Mouse (Mus musculus): ENCODE measurements around the gene Gm49321. TPM values are rescaled to one million over a fixed set of nuclear protein-coding genes. Genes with fewer than 3 reads are reported as not detected.

The Gm49321 gene
- total RNA-seq (2017) = not detected in 2 replicates

GRCm38 (mm10) chr12:73937353-73937752 lies at the start of gene Gm49321:
Gene Gm49321 (plus strand): TSS chr12:73937653.
- no peak for ATAC-seq (ENCODE audit: extremely low read depth, insufficient number of reproducible peaks, low FRiP score, poor library complexity, severe bottlenecking)

DNA sequence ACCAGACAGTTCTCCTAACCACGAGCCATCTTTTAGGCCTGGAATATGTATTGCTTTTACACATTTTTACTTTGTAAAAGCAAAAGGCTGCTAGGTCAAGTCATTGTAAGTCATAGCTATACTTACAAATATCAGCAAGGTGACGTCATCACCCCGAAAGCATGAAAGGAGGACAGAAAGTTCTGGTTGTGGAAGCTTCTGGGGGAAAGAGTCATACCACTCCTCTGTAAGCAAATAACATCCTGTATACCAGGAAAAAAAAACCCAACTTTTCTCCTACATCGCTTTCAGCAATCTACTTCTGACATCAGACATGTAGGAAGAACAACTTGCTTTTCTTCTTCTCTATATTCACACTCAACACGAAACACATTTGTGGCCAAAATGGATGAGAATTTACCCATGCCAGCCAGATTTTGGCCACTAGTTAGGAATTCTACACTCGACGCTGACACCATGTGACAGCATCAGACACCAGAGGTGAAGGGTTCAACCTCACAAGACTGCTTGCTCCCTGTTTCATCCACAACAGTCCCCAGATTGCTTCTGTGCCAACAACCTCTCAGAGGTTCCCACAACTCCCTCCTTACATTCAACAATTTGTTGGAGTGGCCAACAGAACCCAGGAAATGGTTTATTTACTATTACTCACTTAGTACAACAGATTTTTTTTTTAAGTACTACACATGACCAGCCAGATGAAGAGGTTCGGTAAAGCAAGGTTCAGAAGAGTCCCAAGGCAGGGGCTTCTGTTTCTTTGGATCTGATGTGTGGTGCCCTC lies 49.3 kb upstream of the Gm49321 start:
- ATAC-seq (ENCODE audit: extremely low read depth, insufficient number of reproducible peaks, low FRiP score, poor library complexity, severe bottlenecking) = no peak

- no peak for ATAC-seq (ENCODE audit: extremely low read depth, insufficient number of reproducible peaks, low FRiP score, poor library complexity, severe bottlenecking)
Measured at GRCm38 (mm10) chr12:73889571-73889970, 47.9 kb upstream of the Gm49321 start.

- no peak for ATAC-seq (ENCODE audit: extremely low read depth, insufficient number of reproducible peaks, low FRiP score, poor library complexity, severe bottlenecking)
Measured at GRCm38 (mm10) chr12:73890086-73890485, 47.4 kb upstream of the Gm49321 start.

- ATAC-seq (ENCODE audit: extremely low read depth, insufficient number of reproducible peaks, low FRiP score, poor library complexity, severe bottlenecking) = no peak
Measured at GRCm38 (mm10) chr12:73892616-73893015, 44.8 kb upstream of the Gm49321 start.

DNA sequence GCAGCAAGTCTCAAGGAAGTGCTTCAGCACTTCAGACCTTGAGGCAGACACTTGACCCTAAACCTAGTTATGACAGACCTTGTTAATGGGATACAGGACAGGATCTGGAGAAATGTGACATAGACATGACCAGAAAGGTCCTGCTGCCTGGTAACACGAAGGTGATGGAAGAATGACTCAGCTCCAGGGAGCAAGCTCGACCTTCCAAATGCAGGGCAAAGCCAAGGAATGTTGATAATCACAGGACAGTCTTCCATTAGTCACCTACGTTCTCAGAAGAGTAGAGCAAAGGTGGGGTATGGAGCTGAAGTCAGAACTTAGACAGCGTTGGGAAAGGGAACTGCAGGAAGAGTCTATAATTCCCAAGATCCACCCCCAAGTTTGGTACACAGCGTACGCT lies 42.6 kb upstream of the Gm49321 start:
- ATAC-seq (ENCODE audit: extremely low read depth, insufficient number of reproducible peaks, low FRiP score, poor library complexity, severe bottlenecking) = no peak

- ATAC-seq (ENCODE audit: extremely low read depth, insufficient number of reproducible peaks, low FRiP score, poor library complexity, severe bottlenecking) = no peak
Measured at GRCm38 (mm10) chr12:73895674-73896073, 41.8 kb upstream of the Gm49321 start.

- ATAC-seq (ENCODE audit: extremely low read depth, insufficient number of reproducible peaks, low FRiP score, poor library complexity, severe bottlenecking) = no peak
Measured at GRCm38 (mm10) chr12:73896471-73896870, 41.0 kb upstream of the Gm49321 start.

DNA sequence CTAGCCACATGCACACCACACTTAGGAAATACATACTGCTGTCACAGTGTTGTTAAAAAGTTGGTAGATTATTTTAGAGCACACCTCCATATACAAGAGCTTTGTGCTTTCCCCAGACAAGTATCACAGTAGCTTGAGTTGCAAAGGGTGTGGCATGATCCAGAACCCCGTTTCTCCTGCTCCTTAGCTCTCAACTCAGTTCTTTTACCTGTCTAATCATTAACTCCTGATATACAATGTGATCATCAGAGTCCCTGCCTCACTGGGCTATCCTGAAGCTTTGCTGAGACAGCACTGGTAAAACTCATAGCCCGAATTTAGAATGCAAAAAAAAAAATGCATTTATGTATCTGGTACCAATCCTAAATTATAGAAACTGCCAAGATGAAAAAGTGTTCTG lies 39.2 kb upstream of the Gm49321 start:
- no peak for ATAC-seq (ENCODE audit: extremely low read depth, insufficient number of reproducible peaks, low FRiP score, poor library complexity, severe bottlenecking)

DNA sequence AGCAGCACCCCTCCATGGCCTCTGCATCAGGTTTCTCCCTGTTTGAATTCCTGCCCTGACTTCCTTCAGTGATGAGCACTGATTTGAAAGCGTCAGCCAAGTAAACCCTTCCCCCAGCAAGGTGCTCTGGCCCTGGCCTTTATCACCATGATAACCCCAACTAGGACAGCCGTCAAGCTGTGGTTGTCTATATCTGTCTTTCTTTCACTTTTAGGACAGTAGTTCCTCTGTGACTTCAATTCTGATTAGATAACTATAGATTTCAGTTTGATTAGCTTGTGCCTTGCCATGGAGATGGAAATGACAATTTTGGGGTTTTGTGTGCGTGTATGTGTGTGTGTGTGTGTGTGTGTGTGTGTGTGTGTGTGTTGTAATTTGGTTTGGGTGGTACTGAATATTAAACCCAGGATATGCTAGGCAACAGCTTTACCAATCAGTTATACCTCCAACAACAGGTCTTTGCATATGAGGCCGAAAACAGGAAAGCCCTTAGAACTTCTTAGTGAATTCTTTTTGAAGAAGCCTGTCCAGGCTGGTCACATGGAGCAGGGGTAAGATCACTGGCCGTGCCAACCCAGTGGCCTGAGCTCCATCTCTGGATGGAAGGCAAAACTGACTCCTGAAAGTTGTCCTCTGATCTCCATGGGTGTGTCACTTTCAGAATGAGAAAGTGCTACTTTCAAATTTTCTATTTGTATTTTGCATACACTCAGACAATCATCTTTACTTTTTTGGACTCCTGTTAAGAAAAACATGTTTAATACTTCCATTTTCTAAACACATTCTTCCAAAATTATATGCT lies 33.1 kb upstream of the Gm49321 start:
- no peak for ATAC-seq (ENCODE audit: extremely low read depth, insufficient number of reproducible peaks, low FRiP score, poor library complexity, severe bottlenecking)

GRCm38 (mm10) chr12:73905041-73905440 lies 32.4 kb upstream of the Gm49321 start:
- no peak for ATAC-seq (ENCODE audit: extremely low read depth, insufficient number of reproducible peaks, low FRiP score, poor library complexity, severe bottlenecking)

- ATAC-seq (ENCODE audit: extremely low read depth, insufficient number of reproducible peaks, low FRiP score, poor library complexity, severe bottlenecking) = no peak
Measured at GRCm38 (mm10) chr12:73905555-73905954, 31.9 kb upstream of the Gm49321 start.

- no peak for ATAC-seq (ENCODE audit: extremely low read depth, insufficient number of reproducible peaks, low FRiP score, poor library complexity, severe bottlenecking)
Measured at GRCm38 (mm10) chr12:73907079-73907672, 30.3 kb upstream of the Gm49321 start.

- peak; percentile 99 for ATAC-seq (ENCODE audit: extremely low read depth, insufficient number of reproducible peaks, low FRiP score, poor library complexity, severe bottlenecking)
Measured at GRCm38 (mm10) chr12:73907673-73908150, 29.7 kb upstream of the Gm49321 start.

DNA sequence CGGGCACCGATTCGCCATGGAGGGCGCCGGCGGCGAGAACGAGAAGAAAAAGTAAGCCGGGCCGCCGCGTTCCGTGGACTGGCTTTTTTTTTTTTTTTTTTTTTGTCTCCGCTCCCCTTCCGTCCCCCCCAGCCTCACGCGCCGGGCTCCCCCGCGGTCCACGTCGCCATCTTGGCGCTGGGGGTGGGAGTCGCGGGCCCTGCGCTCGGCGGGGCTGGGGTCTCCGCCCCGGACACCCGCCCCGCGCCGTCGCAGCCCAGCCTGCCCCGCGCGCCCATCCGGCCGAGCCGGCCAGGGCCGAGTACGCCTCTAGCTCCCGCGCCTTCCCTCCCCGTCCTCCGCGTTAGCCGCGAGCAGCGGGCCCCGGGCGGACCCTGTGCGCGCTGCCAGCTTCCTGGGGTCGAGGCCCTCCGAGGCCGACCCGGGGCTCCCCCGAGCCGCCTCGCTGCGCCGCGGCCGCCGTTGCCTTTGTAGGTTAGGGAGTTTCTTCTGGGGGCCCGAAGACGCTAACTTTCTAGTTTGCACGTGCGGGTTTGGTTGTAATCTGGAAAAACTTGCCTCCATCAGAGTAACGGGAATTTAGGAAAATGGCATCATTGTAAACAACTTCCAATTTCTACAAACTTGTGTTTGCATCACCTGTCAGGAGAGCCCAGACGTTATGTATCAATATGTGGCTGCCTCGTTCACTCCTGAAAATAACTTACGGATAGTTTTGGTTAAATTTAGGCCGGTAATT lies 29.0 kb upstream of the Gm49321 start:
- no peak for ATAC-seq (ENCODE audit: extremely low read depth, insufficient number of reproducible peaks, low FRiP score, poor library complexity, severe bottlenecking)

- no peak for ATAC-seq (ENCODE audit: extremely low read depth, insufficient number of reproducible peaks, low FRiP score, poor library complexity, severe bottlenecking)
Measured at GRCm38 (mm10) chr12:73909013-73909575, 28.4 kb upstream of the Gm49321 start.

DNA sequence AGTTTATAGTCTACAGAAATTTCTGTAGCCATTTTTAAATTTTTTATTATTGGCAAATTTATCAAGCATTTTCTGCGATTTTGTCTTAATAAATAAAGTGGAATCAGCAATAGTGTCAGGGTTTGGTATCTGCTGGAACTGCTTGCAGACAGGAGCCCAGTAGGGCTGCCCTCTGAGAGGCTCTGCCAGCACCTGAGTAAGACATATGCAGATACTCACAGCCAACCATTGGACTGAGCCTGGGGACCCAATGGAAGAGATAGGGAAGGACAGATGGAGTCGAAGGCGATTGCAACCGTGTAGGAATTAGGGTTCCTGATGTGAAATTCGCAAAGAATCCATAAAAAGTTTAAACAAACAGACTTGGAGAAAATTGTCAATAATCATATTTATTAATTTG lies 19.0 kb upstream of the Gm49321 start:
- no peak for ATAC-seq (ENCODE audit: extremely low read depth, insufficient number of reproducible peaks, low FRiP score, poor library complexity, severe bottlenecking)

DNA sequence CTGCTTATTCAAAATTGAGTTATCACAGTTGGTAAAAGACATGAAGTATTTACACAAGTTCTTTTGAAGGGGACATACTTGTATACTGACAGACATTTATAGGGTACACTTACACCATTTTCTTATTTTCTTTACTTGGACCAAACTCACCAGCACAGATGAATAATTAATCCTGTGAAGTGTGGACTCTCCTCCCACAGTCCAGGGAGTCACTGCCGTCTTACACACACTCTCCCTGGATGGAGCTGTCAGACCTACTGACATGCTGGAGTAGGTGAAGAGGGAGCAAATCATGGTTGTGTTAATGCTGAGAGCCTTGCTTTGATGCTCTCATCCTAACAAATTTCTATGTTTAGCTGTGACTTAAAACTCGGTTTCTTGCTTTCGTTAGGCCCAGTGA lies 7.2 kb upstream of the Gm49321 start:
- ATAC-seq (ENCODE audit: extremely low read depth, insufficient number of reproducible peaks, low FRiP score, poor library complexity, severe bottlenecking) = no peak

- ATAC-seq (ENCODE audit: extremely low read depth, insufficient number of reproducible peaks, low FRiP score, poor library complexity, severe bottlenecking) = no peak
Measured at GRCm38 (mm10) chr12:73931274-73931673, 6.2 kb upstream of the Gm49321 start.

All from neutrophil, adult 5-6 weeks (primary cell).